Mouse (Mus musculus): ENCODE results near the gene Kcnn3.

- TF ChIP-seq CTCF (IDR thresholded peaks at IDR 0.05; ENCODE audit: borderline replicate concordance, control insufficient read depth, extremely low read depth, insufficient read depth, low read length, poor library complexity) (no peak), POLR2A (IDR thresholded peaks at IDR 0.05; ENCODE audit: control insufficient read depth, extremely low read depth, insufficient read depth, low read length, poor library complexity) (no peak)
These were observed 45.4 kb downstream of the Kcnn3 start for GRCm38 (mm10) chr3:89565371-89565770.
